Mouse (Mus musculus): ENCODE data around the gene Naa50.

The Naa50 gene

DNA sequence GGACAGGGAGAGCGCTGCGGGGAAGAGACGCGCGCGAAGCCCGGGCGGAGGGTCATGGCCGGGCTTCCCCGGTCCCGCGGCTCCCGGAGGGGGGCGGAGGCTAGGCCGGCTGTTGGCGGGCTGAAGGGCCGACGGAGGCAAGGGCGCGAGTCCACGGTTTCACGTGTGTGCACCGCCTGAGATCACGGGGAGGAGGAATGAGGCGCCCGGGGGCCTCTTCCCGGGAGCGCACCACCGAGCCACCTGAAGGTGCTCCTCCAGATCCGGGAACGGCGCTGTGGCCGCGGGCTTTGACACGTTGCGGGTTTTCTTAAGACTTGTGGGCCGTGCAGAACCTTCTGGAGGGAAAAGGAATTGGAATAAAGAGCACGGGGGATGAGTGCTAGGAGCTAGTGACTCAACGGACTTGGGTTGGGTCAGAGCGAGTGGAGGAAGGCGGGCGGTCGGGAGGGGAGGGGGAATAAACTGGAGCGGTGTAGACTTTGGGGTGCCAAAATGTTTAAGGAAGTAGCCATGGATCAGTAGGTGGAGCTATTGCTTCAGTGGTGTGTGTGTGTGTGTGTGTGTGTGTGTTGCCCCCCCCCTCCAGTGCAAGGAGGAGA lies 657 bp downstream of the Naa50 start:
- in situ Hi-C loops (cut with MboI; ENCODE audit: low sequenced_read_pairs): no loop called here

DNA sequence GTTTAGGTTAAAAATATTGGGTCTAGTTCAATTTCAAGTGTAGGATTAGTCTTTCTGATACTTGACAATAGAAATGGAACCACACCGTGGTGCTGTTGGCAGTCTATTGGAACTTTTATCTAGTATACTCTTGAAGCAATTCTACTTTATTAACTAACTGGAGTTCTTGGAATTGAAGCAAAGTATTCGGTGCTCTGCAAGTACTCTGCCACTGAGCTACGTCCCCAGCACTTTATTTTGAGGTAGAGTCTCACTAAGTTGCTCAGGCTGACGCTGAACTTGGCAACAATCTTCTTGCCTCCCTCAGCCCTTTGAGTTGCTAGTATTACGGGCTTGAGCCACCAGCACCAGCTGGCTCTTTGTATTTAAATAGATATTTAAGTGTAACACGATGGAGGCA lies 1.9 kb downstream of the Naa50 start:
- in situ Hi-C loops (cut with MboI; ENCODE audit: low sequenced_read_pairs): no loop called here

DNA sequence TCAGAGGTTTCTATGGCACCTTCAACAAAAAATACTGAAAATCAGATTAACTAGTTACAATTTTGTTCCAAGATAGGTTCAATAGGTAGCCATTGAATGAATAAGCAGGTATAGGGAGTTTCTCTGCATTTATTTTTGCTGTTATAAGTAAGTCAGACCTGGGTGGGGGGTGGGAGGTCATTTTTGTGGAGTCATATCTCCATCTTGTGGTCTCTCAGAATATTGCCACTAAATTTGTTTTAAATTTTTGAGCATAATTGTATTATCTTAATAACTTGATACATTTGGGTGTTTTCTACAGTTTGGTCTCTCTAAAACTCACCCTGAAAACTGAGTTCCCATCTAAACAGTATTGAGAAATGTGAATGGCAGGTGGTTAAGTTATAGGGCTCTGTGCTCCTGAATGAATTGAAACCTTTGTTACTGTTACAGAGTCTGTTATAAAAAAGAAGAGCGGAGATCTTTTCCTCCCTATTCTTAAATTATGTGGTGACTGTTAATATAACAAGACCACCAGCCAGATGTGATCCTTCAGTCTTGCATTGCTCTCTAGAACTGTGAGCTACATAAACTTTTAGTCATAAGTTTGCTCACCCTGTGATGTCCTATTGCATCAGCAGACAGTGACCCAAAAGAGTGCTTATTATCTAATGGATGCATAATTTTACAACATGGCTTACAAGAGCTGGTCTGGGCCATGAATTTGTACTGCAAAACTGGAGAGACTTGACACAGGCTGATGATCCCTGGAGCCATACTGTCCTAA lies 9.6 kb downstream of the Naa50 start:
- in situ Hi-C loops (cut with MboI; ENCODE audit: low sequenced_read_pairs): no loop called here

DNA sequence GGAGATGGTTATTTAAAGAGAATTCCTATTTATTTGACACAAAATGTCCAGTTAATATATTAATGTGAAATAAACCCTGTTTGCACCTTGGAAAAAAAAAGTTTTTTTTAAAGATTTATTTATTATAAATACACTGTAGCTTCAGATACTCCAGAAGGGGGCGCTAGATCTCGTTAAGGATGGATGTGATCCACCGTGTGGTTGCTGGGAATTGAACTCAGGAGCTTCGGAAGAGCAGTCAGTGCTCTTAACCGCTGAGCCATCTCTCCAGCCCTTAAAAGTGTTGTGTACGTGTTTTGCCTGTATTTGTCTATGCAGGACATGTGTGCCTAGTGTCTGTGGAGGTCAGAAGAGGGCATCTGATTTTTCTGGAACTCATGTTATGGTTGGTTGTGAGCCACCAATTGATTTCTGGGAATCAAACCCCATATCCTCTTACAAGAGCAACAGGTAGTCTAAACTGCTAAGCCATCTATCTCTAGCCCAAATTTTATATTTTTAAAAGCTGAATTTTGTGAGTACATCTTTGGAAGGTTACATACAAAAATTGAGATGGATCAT lies 14.9 kb downstream of the Naa50 start:
- in situ Hi-C loops (cut with MboI; ENCODE audit: low sequenced_read_pairs): no loop called here

DNA sequence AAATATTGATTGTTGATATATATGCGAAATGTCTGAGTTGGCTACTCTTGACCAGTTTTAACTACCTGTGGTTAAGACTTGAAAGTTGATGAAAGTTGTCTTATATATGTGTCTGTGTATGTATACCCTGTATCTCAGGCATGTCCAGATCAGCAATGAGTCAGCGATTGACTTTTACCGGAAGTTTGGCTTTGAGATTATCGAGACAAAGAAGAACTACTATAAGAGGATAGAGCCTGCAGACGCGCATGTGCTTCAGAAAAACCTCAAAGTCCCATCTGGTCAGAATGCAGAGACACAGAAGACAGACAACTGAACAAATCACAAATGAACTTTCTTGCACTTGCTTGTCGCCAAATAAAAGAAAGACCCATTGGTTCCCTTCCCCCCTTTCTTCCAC lies 19.7 kb downstream of the Naa50 start:
- in situ Hi-C loops (cut with MboI; ENCODE audit: low sequenced_read_pairs): no loop called here

DNA sequence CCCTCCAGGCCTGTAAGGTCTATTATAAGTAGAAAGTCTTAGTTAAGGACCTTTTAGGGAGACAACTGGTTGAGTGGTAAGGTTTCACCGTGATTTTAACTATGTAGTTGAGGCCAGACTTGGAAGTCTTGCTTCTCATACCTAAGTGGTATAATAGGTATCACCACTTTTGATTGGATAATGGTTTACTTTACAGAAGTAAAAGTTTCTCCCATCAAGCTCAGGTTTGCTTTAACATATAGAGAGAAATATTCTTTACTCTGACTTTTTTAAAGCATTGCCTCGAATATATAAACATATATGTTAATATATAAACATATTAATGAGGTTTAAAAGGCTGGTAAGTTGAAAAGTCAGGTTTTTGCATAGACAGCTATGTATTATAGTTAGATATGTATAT lies 24.2 kb downstream of the Naa50 start:
- in situ Hi-C loops (cut with MboI; ENCODE audit: low sequenced_read_pairs): no loop called here

DNA sequence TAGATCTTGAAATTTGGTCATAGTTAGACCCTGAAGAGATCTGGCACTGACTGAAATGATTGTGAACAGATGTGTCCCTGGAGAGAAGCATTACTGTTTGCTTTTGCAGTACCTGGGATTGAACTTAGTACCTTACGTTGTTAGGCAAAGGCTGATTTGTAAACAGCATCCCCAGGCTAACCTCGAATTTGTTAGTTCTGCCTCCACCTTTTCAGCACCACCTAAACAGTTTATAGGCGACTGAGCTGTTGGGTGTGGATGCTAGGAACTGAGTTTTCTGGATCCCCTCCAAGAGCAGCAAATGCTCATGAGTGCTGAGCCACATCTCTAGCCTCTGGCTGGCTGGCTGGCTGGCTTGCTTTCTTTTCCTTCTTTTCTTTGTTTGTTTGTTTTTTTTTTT lies 25.6 kb downstream of the Naa50 start:
- in situ Hi-C loops (cut with MboI; ENCODE audit: low sequenced_read_pairs): no loop called here

DNA sequence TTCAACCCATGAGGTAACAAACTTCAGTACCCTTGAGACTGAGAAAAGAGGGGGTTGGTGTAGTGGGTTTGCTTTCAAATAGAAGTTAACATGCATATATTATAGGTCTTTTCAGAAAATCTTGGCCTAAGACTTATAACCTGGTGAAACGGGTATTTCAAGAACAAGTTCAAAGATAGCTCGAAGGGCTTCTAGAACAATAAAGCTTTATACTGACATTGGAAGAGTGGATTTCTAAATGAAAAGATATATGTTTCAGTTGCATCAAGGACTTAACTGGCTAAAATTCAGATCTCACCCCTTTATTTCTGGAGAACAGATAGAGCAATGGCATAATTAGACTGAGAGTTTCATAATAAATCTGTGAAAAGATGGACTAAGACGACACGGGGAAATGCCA lies 29.4 kb downstream of the Naa50 start:
- in situ Hi-C loops (cut with MboI; ENCODE audit: low sequenced_read_pairs): no loop called here

DNA sequence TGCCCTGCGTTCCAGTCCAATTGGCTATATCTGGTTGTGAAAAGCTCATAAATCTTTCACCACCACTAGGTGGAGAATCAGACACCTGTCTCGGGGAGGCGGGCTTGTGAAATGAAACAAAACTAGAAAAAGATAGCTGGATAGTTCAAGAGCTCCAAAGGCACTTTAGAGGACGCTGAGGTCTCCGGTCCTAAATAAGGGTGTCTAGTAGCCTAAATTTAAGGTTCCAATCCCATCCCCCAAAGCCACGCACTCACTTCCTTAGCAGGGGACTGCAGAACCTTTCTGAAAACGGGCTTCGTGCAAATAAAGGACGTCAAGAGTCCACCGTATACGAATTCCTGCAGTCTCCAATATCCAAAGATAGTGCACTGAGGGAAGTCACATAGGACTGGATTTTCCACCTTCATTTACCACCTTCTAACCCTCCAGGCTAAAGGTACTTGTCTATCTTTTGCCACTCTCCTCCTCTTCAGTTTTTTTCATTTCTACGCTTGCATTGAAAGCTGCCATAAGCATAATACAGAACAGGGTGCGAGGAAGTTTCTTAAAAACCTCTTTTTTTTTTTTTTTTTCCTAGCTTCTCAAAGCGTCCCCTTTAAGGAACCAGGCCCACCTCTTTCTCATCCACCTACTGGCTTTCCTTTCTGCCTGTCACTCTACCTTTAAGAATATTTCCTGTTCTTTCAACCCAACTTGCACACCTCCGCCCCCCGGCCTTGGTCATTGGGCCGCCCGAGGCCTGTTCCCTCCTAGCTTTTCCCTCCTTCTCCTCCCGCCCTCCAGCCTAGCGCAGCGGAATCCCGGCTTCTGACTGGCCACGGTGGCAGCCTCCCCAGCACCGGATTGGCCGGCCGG lies 32.9 kb downstream of the Naa50 start:
- in situ Hi-C loops (cut with MboI; ENCODE audit: low sequenced_read_pairs): no loop called here

DNA sequence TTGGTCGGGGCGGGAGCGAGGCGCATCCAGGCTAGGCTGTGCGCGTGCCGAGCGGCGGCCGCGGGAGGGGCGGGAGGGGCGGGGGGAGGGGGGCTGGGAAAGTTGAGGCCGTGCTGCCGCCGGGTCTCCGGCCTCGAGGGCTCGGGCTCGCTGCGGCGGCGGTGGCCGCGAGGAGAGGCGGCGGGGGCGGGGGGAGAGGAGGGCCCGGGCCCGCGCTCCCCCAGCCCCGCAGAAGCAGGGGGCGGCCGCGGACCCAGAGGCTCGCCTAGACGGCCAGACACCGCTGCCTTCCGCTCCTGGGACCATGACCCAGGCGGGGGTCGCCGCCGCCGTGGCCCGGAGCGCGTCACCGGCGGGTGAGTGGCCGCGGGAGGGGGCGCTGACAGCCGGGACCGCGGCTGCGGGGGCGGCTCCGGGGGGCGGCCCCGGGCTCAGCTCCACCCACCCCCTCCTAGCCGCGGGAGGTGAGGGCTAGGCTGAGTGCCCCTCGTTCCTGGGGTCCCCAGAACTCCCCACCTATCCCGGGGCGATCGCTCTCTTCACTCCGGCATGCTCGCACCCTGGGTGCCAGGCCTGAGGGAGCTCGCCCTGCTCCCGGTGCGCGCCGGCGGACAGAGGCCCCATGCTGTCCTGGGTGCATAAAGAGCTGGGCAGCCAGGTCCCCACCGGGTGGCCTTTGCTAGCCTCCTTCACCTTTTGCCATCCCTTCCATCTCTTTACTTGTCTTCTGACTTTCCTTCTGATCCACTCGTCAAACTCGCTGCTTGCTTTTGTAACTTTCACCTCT lies 33.7 kb downstream of the Naa50 start, which contains the start of gene Usf3:
Gene Usf3, plus strand, starts transcription at position 92 of the 787 bp plus-strand sequence.
- in situ Hi-C loops (cut with MboI; ENCODE audit: low sequenced_read_pairs): no loop called here

DNA sequence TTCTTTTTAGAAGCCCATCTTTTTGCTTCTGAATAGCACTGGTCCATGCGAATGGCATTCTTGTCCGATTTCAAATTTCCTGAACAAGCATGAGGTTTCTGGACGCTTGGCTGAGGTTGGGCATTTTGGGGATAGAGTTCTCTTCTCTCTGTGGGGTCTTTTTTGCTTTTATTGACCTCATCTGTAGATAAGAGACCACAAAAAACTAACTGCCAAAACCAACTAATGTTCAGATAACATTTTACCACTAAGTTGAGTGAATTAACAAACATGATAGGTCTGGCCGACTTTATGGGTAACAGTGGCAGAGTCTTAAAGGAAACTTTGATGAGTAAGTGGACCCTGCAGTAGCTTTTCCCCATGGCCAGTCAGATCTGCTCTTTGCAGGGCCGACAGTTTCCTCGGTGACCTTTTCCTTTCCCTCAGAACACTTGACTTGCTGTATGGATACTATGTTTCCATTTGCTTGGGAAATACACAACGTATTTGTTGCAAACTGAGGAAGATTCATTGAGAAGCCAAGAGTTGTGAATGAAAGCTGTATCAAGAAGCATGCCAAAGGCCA lies 34.4 kb downstream of the Naa50 start:
- in situ Hi-C loops (cut with MboI; ENCODE audit: low sequenced_read_pairs): no loop called here

DNA sequence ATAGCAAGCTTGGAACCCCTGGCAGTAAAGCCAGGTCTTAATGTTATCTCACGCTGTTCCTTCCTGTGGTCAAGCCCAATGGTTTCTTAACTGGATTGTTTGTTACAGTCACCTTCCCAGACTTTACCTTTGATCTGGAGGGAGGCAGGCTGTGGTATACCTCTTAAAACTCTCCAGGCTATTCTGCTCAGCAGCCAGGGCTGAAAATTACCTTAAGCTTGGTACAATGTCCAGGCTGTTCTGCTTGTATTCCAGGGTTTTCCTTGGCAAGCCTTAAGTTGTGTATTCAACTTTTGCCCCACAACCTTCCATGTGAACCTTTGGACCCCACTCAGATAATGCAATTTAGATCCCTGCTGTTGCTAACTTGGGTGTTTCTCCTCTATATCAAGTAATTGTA lies 35.4 kb downstream of the Naa50 start:
- in situ Hi-C loops (cut with MboI; ENCODE audit: low sequenced_read_pairs): no loop called here

DNA sequence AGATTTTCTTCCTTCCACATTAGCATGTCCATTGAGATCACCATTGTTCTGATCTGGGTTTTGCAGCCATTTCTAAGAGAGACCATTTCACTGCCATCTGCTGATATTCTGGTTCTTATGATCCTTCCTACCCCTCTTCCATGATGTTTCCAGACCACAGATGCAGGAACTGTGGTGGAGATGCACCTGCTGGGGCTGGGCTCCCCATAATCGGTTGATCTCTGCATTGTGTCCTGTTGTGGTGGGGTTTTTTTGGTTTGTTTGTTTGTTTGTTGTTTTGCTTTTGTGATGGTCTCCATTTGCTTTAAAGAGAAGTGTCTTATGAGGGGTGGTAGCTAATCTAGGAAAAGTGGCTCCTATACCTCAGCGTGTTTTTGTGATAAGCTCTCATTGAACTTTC lies 36.9 kb downstream of the Naa50 start:
- in situ Hi-C loops (cut with MboI; ENCODE audit: low sequenced_read_pairs): no loop called here

DNA sequence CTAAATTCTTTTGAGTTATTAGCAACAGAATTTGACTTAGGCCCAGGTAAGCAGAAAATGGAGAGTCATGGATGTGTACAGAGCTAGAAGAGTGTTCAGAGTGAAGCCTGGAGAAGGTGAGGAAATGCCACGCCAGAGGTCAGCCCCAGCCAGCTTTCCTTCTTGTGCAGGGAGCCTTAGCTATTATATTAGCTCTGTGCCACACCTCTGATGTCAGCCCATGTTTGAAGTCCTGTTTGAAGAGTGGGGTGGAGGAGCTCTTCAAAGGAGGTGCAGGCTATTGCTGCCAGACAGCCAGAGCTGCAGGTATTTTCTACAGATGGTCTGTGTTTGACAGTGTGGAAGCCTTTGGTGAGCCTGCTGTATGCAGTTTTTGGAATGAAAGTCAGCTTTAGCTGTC lies 38.9 kb downstream of the Naa50 start:
- in situ Hi-C loops (cut with MboI; ENCODE audit: low sequenced_read_pairs): no loop called here

DNA sequence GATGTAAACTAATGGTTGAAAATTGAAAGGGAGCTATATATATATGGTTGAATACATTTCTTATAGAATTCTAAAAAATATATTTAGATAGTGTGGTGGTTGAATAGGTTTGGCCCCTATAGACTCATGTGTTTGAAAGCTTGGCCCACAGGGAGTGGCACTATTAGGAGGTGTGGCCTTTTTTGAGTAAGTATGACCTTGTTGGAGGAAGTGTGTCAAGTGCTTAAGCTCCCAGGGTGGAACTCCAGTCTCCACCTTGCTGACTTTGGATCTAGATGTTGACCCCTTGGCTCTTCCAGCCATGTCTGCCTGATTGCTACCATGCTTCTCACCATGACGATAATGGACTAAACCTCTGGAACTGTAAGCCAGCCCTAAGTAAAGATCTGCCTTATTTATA lies 43.0 kb downstream of the Naa50 start:
- in situ Hi-C loops (cut with MboI; ENCODE audit: low sequenced_read_pairs): no loop called here

DNA sequence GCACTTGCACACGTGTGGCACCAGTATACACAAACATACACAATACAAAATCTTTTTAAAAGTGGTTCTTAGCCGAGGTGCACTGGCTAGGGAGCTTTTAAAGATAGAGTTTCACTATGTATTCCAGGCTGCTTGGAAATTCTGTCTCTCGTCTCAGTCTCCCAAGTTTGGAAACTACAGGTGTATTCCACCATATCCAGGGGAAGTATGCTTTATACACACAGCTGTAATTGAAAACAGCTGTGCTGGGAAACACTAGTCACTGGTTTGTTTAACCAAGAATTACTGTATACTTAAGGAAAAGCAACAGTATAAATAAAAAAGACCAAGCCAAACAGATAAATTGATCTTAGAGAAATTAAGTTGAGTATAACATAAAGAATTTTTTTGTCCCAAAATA lies 45.1 kb downstream of the Naa50 start:
- in situ Hi-C loops (cut with MboI; ENCODE audit: low sequenced_read_pairs): no loop called here

DNA sequence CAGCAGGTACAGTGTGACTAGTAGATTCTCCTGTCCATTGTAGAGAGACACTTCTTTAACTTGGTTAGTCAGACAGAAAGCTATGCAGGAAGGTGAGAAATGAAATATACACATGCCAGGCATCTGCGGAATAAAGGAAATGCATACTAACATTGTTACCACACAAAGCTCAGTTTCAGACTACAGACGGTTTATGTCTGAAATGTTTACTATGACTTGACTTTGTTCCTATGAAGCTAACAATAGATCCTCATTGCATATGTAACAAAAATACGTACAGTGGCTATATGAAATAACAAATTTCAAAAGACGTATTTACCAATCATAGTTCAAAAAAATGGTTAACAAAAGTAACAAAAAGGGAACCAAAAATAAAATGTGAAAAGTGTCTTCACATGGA lies 47.5 kb downstream of the Naa50 start:
- in situ Hi-C loops (cut with MboI; ENCODE audit: low sequenced_read_pairs): no loop called here

DNA sequence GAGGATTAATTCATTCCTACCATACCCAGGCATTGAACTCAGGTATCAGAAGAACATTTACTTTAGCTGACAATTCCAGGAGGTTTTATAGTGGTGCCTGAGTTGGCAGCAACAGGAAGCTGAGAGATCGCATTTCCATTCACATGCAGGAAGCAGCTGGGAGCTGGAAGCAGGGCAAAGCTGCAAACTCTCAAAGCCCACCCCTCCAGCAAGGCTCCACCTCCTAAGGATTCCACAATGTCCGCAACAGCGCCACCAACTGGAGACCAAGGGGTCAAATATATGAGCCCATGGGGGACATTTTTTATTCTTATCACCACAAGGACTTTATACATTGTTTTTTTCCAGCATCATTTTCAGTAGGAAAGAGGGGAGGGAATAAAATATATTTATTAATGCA lies 49.1 kb downstream of the Naa50 start:
- in situ Hi-C loops (cut with MboI; ENCODE audit: low sequenced_read_pairs): no loop called here

DNA sequence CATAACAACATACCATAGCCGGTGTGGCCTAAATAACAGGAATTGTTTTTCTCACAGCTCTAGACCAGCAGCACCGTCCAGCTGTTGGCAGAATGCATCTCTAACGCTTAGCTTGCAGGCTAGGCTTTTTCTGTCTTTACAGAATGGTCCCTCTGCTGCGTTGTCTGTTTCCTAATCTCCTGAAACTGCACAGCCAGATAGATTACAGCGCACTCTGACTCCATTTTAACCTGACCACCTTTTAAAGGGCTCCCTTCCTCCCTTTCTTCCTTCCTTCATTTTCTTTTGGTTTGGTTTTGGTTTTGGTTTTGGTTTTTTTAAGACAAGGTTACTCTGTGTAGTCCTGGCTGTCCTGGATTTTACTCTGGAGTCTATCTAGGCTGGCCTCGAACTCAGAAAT lies 50.4 kb downstream of the Naa50 start:
- in situ Hi-C loops (cut with MboI; ENCODE audit: low sequenced_read_pairs): no loop called here

DNA sequence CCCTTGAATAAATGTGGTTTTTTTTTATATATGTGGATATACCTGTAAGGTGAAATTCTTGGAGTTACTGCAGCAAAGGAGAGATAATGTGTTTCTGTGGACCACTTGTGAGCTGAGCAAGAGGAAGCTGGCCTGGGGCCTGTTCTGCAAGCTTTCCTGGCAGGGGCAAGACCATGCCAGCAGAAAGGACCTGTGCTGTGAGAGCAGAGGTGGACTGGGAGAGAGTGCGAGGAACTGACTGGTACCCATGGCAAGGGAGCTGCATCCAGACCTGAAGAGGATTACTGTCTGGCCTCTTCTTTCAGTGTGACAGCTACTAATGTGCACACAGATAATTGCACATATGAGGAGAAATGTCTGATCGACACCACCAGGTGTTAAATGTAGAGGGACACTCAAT lies 51.3 kb downstream of the Naa50 start:
- in situ Hi-C loops (cut with MboI; ENCODE audit: low sequenced_read_pairs): no loop called here
